Mouse (Mus musculus) hindbrain, embryonic 11.5 days (tissue): ENCODE measurements at regions not wholly inside any gene's neighbourhood (a gene's known extent, or its start where the extent isn't known, plus 50 kb on each side); places are given as distances from the start of the nearest gene placed in this dataset.

Source experiments
- ATAC-seq: fragments of 200-750 bp; cut with Nextera tagmentation; 2 replicates; pipeline ENCODE4 v1.8.0; 2017; ENCODE audit warnings: mild to moderate bottlenecking, moderate TSS enrichment, moderate library complexity; ENCODE audit not compliant: low FRiP score
- DNase-seq: peaks from one replicate; pipeline ENCODE4 v3.0.0-alpha.2; 2015; ENCODE audit warnings: low spot score
- H3K27ac ChIP-seq: fragments of 300-500 bp; sonication (generic); 2 replicates; pipeline ENCODE4 v1.5.1; 2014; ENCODE audit warnings: mild to moderate bottlenecking, low read depth, low read length
- H3K27me3 ChIP-seq: fragments of 300-500 bp; sonication (generic); 2 replicates; pipeline ENCODE4 v1.6.1; 2014; ENCODE audit warnings: mild to moderate bottlenecking, low read length, moderate library complexity, mixed read lengths; ENCODE audit not compliant: control insufficient read depth, insufficient read depth
- H3K36me3 ChIP-seq: fragments of 300-500 bp; sonication (generic); 2 replicates; pipeline ENCODE4 v1.6.1; 2014; ENCODE audit warnings: mild to moderate bottlenecking, low read length, moderate library complexity, mixed read lengths; ENCODE audit not compliant: control insufficient read depth, insufficient read depth
- H3K4me1 ChIP-seq: fragments of 300-500 bp; sonication (generic); replicated peaks from 2 replicates; pipeline ENCODE4 v1.6.1; 2014; ENCODE audit warnings: low read length, mixed read lengths; ENCODE audit not compliant: control insufficient read depth, insufficient read depth
- H3K4me2 ChIP-seq: fragments of 300-500 bp; sonication (generic); replicated peaks from 2 replicates; pipeline ENCODE4 v1.6.1; 2014; ENCODE audit warnings: mild to moderate bottlenecking, low read depth, low read length
- H3K4me3 ChIP-seq: fragments of 300-500 bp; sonication (generic); 2 replicates; pipeline ENCODE4 v1.5.1; 2014; ENCODE audit warnings: low read depth, low read length
- H3K9ac ChIP-seq: fragments of 300-500 bp; sonication (generic); 2 replicates; pipeline ENCODE4 v1.6.1; 2014; ENCODE audit warnings: low read depth, low read length
- H3K9me3 ChIP-seq: fragments of 300-500 bp; sonication (generic); 2 replicates; pipeline ENCODE4 v1.6.1; 2016; ENCODE audit warnings: low read length; ENCODE audit not compliant: control insufficient read depth
- WGBS: fragments of 180-500 bp; shearing (Covaris S2); extraction: QIAGEN DNeasy Blood & Tissue Kit; methylation state at CpG from one replicate; pipeline ENCODE4 v1.1.7; 2014; 5-methylcytosine and 5-hydroxymethylcytosine counted together

DNA sequence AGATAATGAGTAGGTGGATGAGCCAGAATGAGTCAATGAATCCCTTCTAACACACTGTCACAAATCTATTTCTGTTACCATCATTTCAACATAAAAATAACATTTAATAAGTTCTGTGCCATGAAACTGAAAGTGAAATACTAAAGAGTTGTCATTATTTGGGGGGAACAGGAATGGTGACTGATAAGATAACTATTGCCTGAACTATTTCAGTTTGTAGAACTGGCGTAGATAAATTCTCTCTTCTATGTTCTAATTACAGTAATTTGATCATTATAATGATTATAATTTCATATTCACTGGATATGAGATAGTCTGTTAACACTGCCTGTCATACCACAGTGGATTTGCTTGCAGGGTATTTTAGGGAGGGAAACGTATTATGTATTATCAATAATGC, 232.3 kb upstream of the Mpdz start:
- DNase-seq (no peak), ATAC-seq (no peak)
- H3K36me3 ChIP-seq = no peaks in the 10 kb centered on the region
- no peak overlapping the region for H3K4me3 ChIP-seq
- H3K4me2 ChIP-seq = no peak overlapping the region
- no peaks in the 10 kb centered on the region for H3K27me3 ChIP-seq
- H3K9me3 ChIP-seq = no peaks in the 10 kb centered on the region
- 87% methylated on average over 2 of the region's 2 CpGs for WGBS
- H3K27ac ChIP-seq = no peak overlapping the region
- H3K4me1 ChIP-seq = no peaks in the 10 kb centered on the region
- H3K9ac ChIP-seq = no peak overlapping the region

DNA sequence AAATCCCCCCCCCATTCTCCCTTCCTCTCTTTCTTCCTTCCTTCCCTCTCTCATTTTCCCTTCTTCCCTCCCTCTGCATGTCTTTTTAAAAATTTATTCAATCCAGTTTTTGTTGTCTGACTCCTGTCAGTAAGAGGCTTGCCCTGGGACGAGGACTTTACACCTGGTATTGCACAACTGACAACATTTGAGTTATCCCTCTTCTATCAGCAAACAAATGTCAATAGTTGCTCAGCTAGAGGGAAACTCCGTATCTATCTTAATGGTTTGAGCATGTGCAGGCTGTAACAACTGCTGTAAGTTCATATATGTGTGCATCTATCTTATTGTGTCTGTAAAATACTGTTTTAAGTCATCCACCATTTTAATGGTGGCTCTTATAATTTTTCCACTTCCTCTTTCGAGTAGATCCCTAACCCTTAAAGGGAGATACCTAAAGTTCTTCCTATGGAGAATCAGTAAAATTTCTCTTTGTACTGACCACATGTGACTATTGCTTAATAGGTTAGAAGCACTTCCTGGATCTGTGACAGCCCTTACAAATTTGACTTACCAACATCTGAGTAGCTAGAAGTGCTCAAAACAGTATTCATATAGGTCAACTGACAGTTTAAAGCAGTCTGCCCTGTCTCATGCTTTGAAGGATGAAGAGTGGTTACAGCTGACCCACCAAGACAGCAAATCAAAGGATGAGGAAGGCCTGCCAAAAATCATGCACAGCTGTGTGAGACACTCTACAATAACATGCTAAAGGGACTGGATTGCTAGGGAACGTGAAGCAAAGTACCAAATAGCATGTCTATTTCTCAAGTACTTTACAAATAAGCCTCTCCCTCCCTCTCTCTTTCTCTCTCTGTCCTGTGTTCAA, 231.0 kb upstream of the Mpdz start:
- no peaks in the 10 kb centered on the region for H3K4me1 ChIP-seq
- ATAC-seq (no peak), DNase-seq (no peak)
- WGBS = 90% methylated on average over 4 of the region's 4 CpGs
- H3K9me3 ChIP-seq = no peaks in the 10 kb centered on the region
- H3K27me3 ChIP-seq = no peaks in the 10 kb centered on the region
- H3K9ac ChIP-seq = no peak overlapping the region
- H3K36me3 ChIP-seq = no peaks in the 10 kb centered on the region
- H3K4me3 ChIP-seq = no peak overlapping the region
- no peak overlapping the region for H3K4me2 ChIP-seq
- H3K27ac ChIP-seq = no peak overlapping the region

DNA sequence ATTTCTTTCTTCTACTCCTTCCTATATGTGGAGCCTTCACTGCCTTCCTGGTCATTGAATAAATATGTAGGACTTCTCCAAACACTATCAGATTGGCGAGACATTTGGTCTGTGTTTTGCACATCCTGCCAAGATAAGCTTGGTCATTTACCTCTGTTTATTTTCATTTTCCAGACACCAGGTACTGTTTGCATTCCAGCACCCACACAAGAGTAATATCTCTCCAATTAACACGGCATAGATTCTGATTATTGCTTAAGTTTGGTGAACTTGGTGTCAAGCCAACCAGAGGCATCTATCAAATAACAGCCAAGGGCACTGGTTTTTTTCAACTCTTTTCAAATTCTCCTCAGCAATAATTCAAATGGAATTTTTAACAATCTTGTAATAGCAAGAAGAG, 229.4 kb upstream of the Mpdz start:
- Histone ChIP-seq H3K4me1 (no peaks in the 10 kb centered on the region), H3K9me3 (no peaks in the 10 kb centered on the region), H3K27me3 (no peaks in the 10 kb centered on the region), H3K9ac (no peak overlapping the region), H3K4me2 (no peak overlapping the region), H3K4me3 (no peak overlapping the region), H3K27ac (no peak overlapping the region), H3K36me3 (no peaks in the 10 kb centered on the region)
- no peak for DNase-seq
- 79% methylated on average over 2 of the region's 2 CpGs for WGBS
- ATAC-seq = no peak

DNA sequence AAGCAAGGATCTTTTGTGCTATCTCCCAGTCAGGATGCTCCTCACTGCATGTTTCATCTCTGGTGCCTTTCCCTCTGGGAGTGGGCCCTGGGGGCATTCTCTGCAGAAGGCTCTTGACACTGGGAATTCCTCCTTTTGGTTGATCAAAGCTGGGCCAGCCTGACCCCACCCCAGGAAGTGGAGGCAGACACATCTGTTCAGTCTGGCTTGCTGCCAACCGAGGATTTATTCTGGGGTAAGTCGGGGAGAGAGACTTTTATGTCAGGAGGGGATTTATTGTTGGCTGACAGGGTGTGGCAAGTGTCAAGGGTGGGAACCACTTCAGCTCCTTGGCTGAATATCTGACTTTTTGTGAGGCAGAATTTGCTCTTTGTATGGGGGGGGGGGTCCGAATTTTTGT, 226.6 kb upstream of the Mpdz start:
- H3K27me3 ChIP-seq = no peaks in the 10 kb centered on the region
- no peak overlapping the region for H3K4me3 ChIP-seq
- DNase-seq (peak; percentile 41), ATAC-seq (peak; percentile 68)
- H3K36me3 ChIP-seq = no peaks in the 10 kb centered on the region
- H3K27ac ChIP-seq = no peak overlapping the region
- H3K9ac ChIP-seq = no peak overlapping the region
- H3K4me1 ChIP-seq = no peaks in the 10 kb centered on the region
- WGBS = 43% methylated on average over 3 of the region's 3 CpGs
- H3K4me2 ChIP-seq = no peak overlapping the region
- H3K9me3 ChIP-seq = no peaks in the 10 kb centered on the region

DNA sequence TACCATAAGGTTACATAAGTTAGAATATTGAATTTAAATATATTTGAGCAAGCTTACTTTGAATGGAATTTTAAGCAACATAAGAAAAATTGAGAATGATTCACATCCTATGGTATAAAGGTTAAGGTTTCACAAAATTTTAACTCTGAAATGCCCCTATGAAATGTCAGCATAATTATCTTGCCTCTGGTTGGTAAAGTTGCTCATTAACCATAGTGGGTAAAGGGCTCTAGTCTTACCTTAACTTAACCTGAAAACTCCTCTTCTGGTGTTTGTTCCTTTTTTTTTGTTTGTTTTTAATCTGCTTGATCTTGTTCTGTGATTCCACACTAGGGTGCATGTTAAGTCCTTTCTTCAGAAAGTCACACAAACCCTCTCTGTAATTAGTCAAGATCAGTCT, 218.5 kb upstream of the Mpdz start:
- Histone ChIP-seq H3K9me3 (no peaks in the 10 kb centered on the region), H3K4me2 (no peak overlapping the region)
- no peak for ATAC-seq

DNA sequence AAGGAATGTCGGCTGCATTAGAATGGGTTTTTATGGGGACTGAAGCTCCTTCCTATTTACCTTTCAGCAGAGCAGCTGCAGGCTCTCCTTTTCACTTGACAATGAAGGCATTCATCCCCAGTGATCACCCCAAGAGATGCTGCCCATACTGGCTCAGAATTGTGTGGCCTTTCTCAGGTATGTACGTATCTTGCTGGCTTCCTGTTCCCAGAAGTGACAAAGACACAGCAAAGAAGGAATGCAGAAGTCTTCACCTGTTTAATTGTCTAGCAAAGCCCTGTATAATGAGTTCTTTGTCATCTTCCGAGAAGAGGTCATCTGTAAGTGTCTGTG, 185.8 kb upstream of the Mpdz start:
- no peak for ATAC-seq
- no peaks in the 10 kb centered on the region for H3K4me1 ChIP-seq
- no peak overlapping the region for H3K9ac ChIP-seq
- H3K4me2 ChIP-seq = no peak overlapping the region
- H3K4me3 ChIP-seq = no peak overlapping the region
- no peak for DNase-seq
- no peaks in the 10 kb centered on the region for H3K9me3 ChIP-seq
- no peaks in the 10 kb centered on the region for H3K27me3 ChIP-seq
- 64% methylated on average over 3 of the region's 3 CpGs for WGBS
- no peak overlapping the region for H3K27ac ChIP-seq
- H3K36me3 ChIP-seq = no peaks in the 10 kb centered on the region

More for the DNA sequence above, 218.5 kb upstream of the Mpdz start:
- Histone ChIP-seq H3K4me3 (no peak overlapping the region), H3K36me3 (no peaks in the 10 kb centered on the region), H3K9ac (no peak overlapping the region), H3K27me3 (no peaks in the 10 kb centered on the region), H3K27ac (no peak overlapping the region), H3K4me1 (no peaks in the 10 kb centered on the region)
- no peak for DNase-seq

DNA sequence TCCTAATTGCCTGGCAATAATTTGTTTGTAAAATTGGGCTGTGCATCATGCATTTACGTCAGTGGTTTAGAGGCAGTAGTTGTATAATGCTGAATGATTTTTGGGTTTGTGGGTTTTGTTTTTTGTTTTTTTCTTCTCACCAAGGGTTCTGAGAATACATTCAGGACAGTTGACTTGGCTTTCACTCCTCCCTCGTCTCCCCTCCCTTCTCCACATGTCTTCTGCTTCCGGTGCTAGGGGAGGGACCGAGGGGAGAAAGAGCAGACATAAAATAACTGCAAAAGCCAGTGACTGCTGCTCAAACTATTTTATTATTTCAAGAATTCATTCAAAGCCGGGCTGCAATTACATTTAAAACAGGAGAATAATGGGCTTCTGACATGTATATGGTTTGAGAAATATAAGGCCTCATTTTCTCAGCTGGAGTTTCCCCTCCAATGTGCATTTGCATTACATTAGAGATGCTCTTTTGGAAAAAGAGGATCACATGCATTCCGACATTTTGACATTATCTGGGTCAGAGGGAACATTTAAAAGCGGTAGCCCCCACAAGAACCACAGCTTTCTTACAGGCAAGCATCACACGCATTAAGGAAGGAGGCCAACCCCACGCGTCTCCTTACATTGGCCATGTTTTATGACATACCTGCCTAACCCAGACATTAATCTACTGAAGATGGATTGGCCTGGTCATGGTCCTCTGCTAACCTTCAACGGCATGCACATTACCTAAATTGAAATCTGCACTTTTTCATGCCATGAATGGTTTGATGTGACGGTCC, 185.3 kb upstream of the Mpdz start:
- Histone ChIP-seq H3K9me3 (no peaks in the 10 kb centered on the region), H3K36me3 (no peaks in the 10 kb centered on the region), H3K4me1 (no peaks in the 10 kb centered on the region), H3K4me3 (no peak overlapping the region), H3K9ac (no peak overlapping the region), H3K27me3 (no peaks in the 10 kb centered on the region), H3K27ac (no peak overlapping the region), H3K4me2 (no peak overlapping the region)
- DNase-seq (no peak), ATAC-seq (no peak)
- 69% methylated on average over 12 of the region's 12 CpGs for WGBS

DNA sequence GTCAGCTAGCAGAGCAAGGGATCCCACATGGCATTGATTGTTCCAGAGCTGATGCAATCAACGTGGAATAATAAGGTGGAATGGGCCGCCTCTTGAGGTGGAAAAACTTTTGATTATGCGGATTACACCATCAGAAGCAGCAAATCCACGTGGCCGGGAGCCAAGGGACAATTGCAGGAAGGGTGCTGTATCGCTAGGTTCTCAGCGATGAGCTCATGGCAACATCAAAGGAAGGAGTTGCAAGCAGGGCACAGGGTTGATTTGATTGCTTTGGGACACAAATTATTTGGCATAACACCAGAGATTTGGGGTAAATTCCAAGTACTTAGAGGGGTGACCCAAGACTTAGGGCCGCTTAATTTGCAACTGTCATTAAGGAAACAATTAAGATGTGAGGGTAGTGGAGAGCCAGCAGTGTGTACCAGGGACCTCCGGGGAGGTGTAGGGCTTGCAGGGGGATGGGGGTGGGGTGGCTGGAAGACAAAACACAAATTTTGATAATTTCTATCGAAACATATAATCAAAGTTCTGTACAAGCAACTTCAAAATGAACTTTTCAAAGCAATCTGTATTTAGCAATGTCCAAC, 182.8 kb upstream of the Mpdz start:
- no peaks in the 10 kb centered on the region for H3K27me3 ChIP-seq
- no peaks in the 10 kb centered on the region for H3K9me3 ChIP-seq
- H3K4me1 ChIP-seq = no peaks in the 10 kb centered on the region
- no peak overlapping the region for H3K9ac ChIP-seq
- DNase-seq = no peak
- no peak overlapping the region for H3K27ac ChIP-seq
- WGBS = 72% methylated on average over 10 of the region's 10 CpGs
- H3K36me3 ChIP-seq = no peaks in the 10 kb centered on the region
- H3K4me2 ChIP-seq = no peak overlapping the region
- no peak for ATAC-seq
- H3K4me3 ChIP-seq = no peak overlapping the region
